Comparison of ENCODE assay signal across 12 mouse cellular contexts in genomic region chr10:71052748-71053147, GRCm38 (mm10).
DNase-seq lines count a peak whose midpoint lies in the region; ATAC-seq and TF ChIP-seq lines count a peak whose summit lies in the region.
"Had no signal": no experiment of that assay in that cellular context is flagged by ENCODE, and none has a peak within 500 bp of the region (broad histone marks: within the 10 kb centered on the region; RNA-seq: fewer than 3 reads in every experiment).

No protein-coding gene starts in this region.

- no peak overlapping the region for H3K9ac ChIP-seq in embryonic facial prominence, embryonic 15.5 days
- H3K9ac ChIP-seq in heart, embryonic 16.5 days (ENCODE audit: low read length): no peak overlapping the region
- no peak overlapping the region for H3K9ac ChIP-seq in lung, embryonic 16.5 days (ENCODE audit: low read length)
- H3K9ac ChIP-seq in stomach, postnatal 0 days (ENCODE audit: low read length): no peak overlapping the region

- no peak for DNase-seq in embryonic facial prominence, embryonic 10.5 days (ENCODE audit: low spot score)
- DNase-seq in heart, postnatal 14 days: no peak
- DNase-seq in lung, postnatal 10 days: no peak
- no peak for DNase-seq in stomach, postnatal 0 days (ENCODE audit: low spot score)
- no peak for DNase-seq in left cerebral cortex, postnatal 4 days
- DNase-seq: cerebellum, adult 18-20 months; gastrocnemius, postnatal 10 days had no signal

- 0 out of 2 replicates have a peak overlapping the region, but pooled peaks have one; percentile 23 for H3K27ac ChIP-seq in embryonic facial prominence, embryonic 15.5 days (replicated peaks)
- H3K27ac ChIP-seq in embryonic facial prominence, embryonic 10.5 days (replicated peaks): no peak overlapping the region
- peak overlapping the region; percentile 81 for H3K27ac ChIP-seq in heart, embryonic 16.5 days (ENCODE audit: low read length)
- peak overlapping the region; percentile 45 for H3K27ac ChIP-seq in lung, embryonic 16.5 days (ENCODE audit: low read length)
- 0 out of 2 replicates have a peak overlapping the region, but pooled peaks have one; percentile 1 for H3K27ac ChIP-seq in stomach, postnatal 0 days (replicated peaks)

- no peak for TF ChIP-seq CTCF in stomach, postnatal 0 days (IDR thresholded peaks at IDR 0.05; ENCODE audit: low read depth)

- no peak overlapping the region for H3K4me2 ChIP-seq in embryonic facial prominence, embryonic 15.5 days (replicated peaks)
- H3K4me2 ChIP-seq in heart, embryonic 16.5 days (ENCODE audit: low read depth, low read length): peak overlapping the region; percentile 37; the same call in 1 of the 2 replicates
- H3K4me2 ChIP-seq in lung, embryonic 16.5 days (ENCODE audit: low read depth, low read length): no peak overlapping the region
- no peak overlapping the region for H3K4me2 ChIP-seq in stomach, postnatal 0 days (replicated peaks; ENCODE audit: low read depth)

- no peaks in the 10 kb centered on the region for H3K9me3 ChIP-seq in embryonic facial prominence, embryonic 15.5 days (replicated peaks)
- H3K9me3 ChIP-seq in embryonic facial prominence, embryonic 10.5 days: no peaks in the 10 kb centered on the region
- no peaks in the 10 kb centered on the region for H3K9me3 ChIP-seq in heart, embryonic 16.5 days (replicated peaks; ENCODE audit: control insufficient read depth, low read length)
- H3K9me3 ChIP-seq in lung, embryonic 16.5 days (ENCODE audit: control insufficient read depth, low read length): no peaks in the 10 kb centered on the region
- H3K9me3 ChIP-seq in stomach, postnatal 0 days (ENCODE audit: control insufficient read depth, low read length): no peaks in the 10 kb centered on the region

- TF ChIP-seq EP300 in stomach, postnatal 0 days (optimal IDR thresholded peaks at IDR 0.05): no peak

- no peak for ATAC-seq in embryonic facial prominence, embryonic 15.5 days (ENCODE audit: insufficient number of reproducible peaks, low FRiP score, low TSS enrichment, low read depth)
- ATAC-seq in heart, embryonic 16.5 days (replicated peaks; ENCODE audit: extremely low read depth, insufficient read depth, low FRiP score): no peak
- no peak for ATAC-seq in lung, embryonic 16.5 days (ENCODE audit: low read depth)
- no peak for ATAC-seq in stomach, postnatal 0 days (ENCODE audit: low FRiP score, low TSS enrichment)
- ATAC-seq: forebrain, embryonic 14.5 days had no signal

- no peaks in the 10 kb centered on the region for H3K27me3 ChIP-seq in embryonic facial prominence, embryonic 15.5 days
- H3K27me3 ChIP-seq in embryonic facial prominence, embryonic 10.5 days (replicated peaks; ENCODE audit: low read depth, poor library complexity, severe bottlenecking): no peaks in the 10 kb centered on the region
- H3K27me3 ChIP-seq in heart, embryonic 16.5 days (ENCODE audit: control insufficient read depth, insufficient read depth, low read length): no peaks in the 10 kb centered on the region
- no peaks in the 10 kb centered on the region for H3K27me3 ChIP-seq in lung, embryonic 16.5 days (ENCODE audit: control insufficient read depth, insufficient read depth, low read depth, low read length)
- no peaks in the 10 kb centered on the region for H3K27me3 ChIP-seq in stomach, postnatal 0 days (ENCODE audit: control insufficient read depth, insufficient read depth, low read length)
- H3K27me3 ChIP-seq: CH12.LX had no signal

- H3K4me3 ChIP-seq in embryonic facial prominence, embryonic 15.5 days (replicated peaks): no peak overlapping the region
- H3K4me3 ChIP-seq in embryonic facial prominence, embryonic 10.5 days: no peak overlapping the region
- H3K4me3 ChIP-seq in heart, embryonic 16.5 days (ENCODE audit: low read length): no peak overlapping the region
- no peak overlapping the region for H3K4me3 ChIP-seq in lung, embryonic 16.5 days (ENCODE audit: low read length)
- no peak overlapping the region for H3K4me3 ChIP-seq in stomach, postnatal 0 days (ENCODE audit: low read depth, low read length)

- 80% methylated on average over 9 of the region's 9 CpGs for WGBS in embryonic facial prominence, embryonic 15.5 days
- 86% methylated on average over 9 of the region's 9 CpGs for WGBS in embryonic facial prominence, embryonic 10.5 days
- WGBS in heart, embryonic 16.5 days: 64% methylated on average over 9 of the region's 9 CpGs
- 78% methylated on average over 9 of the region's 9 CpGs for WGBS in lung, embryonic 16.5 days
- 66% methylated on average over 9 of the region's 9 CpGs for WGBS in stomach, postnatal 0 days

- intact Hi-C loops in heart, postnatal 14 days (cut with DNase I): loop anchor here (5.0 kb wide), 1 partner anchor 105 kb away; the partner anchor contains the start of gene Bicc1
- intact Hi-C loops in left cerebral cortex, postnatal 4 days (cut with DNase I): no loop called here

- H3K4me1 ChIP-seq in embryonic facial prominence, embryonic 15.5 days: peaks cover 14% of the 10 kb centered on the region
- peaks cover 4% of the 10 kb centered on the region for H3K4me1 ChIP-seq in embryonic facial prominence, embryonic 10.5 days
- peaks cover 20% of the 10 kb centered on the region for H3K4me1 ChIP-seq in heart, embryonic 16.5 days (ENCODE audit: control insufficient read depth, insufficient read depth, low read length)
- H3K4me1 ChIP-seq in lung, embryonic 16.5 days (replicated peaks; ENCODE audit: control insufficient read depth, insufficient read depth, low read length): peaks cover 6% of the 10 kb centered on the region
- no peaks in the 10 kb centered on the region for H3K4me1 ChIP-seq in stomach, postnatal 0 days (replicated peaks; ENCODE audit: control insufficient read depth, insufficient read depth)

- no peaks in the 10 kb centered on the region for H3K36me3 ChIP-seq in embryonic facial prominence, embryonic 15.5 days
- H3K36me3 ChIP-seq in embryonic facial prominence, embryonic 10.5 days (replicated peaks): no peaks in the 10 kb centered on the region
- no peaks in the 10 kb centered on the region for H3K36me3 ChIP-seq in heart, embryonic 16.5 days (ENCODE audit: control insufficient read depth, insufficient read depth)
- H3K36me3 ChIP-seq in lung, embryonic 16.5 days (ENCODE audit: control insufficient read depth, insufficient read depth, low read length): no peaks in the 10 kb centered on the region
- no peaks in the 10 kb centered on the region for H3K36me3 ChIP-seq in stomach, postnatal 0 days (ENCODE audit: control insufficient read depth, insufficient read depth, low read length)
